Mouse (Mus musculus): ENCODE results near the gene Tor1aip1. TPM values are rescaled to one million over a fixed set of nuclear protein-coding genes. Genes with fewer than 3 reads are reported as not detected.

The Tor1aip1 gene
- polyA plus RNA-seq, 1 experiment from 2014 or later, result 29.2 TPM

DNA sequence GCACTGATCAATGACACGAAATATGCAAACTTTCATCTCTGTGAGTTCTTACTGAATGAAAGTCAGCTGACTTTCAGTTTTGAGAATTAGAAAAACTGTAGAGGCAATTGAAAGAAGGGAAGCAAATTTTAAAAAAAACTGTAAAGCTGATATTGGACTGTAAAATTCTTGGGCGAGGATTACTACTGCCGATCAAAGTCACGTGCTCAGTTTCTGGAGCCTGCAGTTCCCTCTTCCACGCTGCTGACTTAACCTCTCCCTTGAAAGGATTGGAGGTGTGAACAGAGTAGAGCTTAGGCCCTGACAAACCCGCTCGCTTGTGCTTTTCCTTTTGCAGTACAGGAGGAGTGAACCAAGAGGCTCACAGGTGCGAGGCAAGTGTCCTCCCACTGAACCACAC lies 33.9 kb downstream of the Tor1aip1 start:
- Histone ChIP-seq H3K27me3 (ENCODE audit: insufficient read depth, low read length) (no peaks in the 10 kb centered on the region), H3K4me1 (ENCODE audit: insufficient read depth) (0 out of 2 replicates have a peak, but pooled peaks cover 2% of the 10 kb centered on the region), H3K36me3 (replicated peaks; ENCODE audit: insufficient read depth, low read length) (peaks cover 24% of the 10 kb centered on the region), H3K4me2 (ENCODE audit: low read depth, low read length) (no peak overlapping the region), H3K9ac (replicated peaks) (no peak overlapping the region), H3K27ac (ENCODE audit: low read depth) (no peak overlapping the region), H3K9me3 (ENCODE audit: low read length) (no peaks in the 10 kb centered on the region), H3K4me3 (ENCODE audit: low read depth, low read length) (no peak overlapping the region)
- TF ChIP-seq CTCF (IDR thresholded peaks at IDR 0.05; ENCODE audit: low read depth), result no peak
- no peak for TF ChIP-seq EP300 (IDR thresholded peaks at IDR 0.05; ENCODE audit: low read depth)
- WGBS (ENCODE audit: insufficient replicate concordance), result 87% methylated on average over 8 of the region's 8 CpGs
- DNase-seq (no peak), ATAC-seq (no peak)

DNA sequence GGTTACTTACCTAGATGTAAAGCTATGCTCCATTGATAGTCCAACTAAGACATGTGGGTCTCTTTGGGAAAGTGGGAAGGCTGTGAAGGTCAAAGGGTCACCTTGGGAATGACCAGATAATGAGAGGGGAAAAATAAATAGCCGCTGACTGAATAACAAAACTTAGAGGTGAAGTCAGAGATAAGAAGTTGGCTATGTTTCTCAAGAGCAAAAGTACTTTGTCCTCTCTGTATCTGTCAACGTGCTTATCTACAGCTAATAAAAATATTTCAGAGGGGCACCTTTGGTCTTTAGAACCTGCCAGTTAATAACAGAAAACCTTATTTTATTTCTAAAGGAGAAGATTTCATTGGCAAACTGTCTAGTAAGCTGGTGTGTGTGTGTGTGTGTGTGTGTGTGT lies 40.7 kb downstream of the Tor1aip1 start:
- Histone ChIP-seq H3K4me2 (ENCODE audit: low read depth, low read length) (no peak overlapping the region), H3K4me1 (ENCODE audit: insufficient read depth) (no peaks in the 10 kb centered on the region), H3K4me3 (ENCODE audit: low read depth, low read length) (no peak overlapping the region), H3K36me3 (replicated peaks; ENCODE audit: insufficient read depth, low read length) (no peaks in the 10 kb centered on the region), H3K27me3 (ENCODE audit: insufficient read depth, low read length) (no peaks in the 10 kb centered on the region), H3K9ac (replicated peaks) (no peak overlapping the region), H3K9me3 (ENCODE audit: low read length) (no peaks in the 10 kb centered on the region), H3K27ac (ENCODE audit: low read depth) (no peak overlapping the region)
- TF ChIP-seq CTCF (IDR thresholded peaks at IDR 0.05; ENCODE audit: low read depth), result no peak
- TF ChIP-seq EP300 (IDR thresholded peaks at IDR 0.05; ENCODE audit: low read depth), result no peak
- DNase-seq (no peak), ATAC-seq (no peak)
- 30% methylated on average over 2 of the region's 2 CpGs for WGBS (ENCODE audit: insufficient replicate concordance)

DNA sequence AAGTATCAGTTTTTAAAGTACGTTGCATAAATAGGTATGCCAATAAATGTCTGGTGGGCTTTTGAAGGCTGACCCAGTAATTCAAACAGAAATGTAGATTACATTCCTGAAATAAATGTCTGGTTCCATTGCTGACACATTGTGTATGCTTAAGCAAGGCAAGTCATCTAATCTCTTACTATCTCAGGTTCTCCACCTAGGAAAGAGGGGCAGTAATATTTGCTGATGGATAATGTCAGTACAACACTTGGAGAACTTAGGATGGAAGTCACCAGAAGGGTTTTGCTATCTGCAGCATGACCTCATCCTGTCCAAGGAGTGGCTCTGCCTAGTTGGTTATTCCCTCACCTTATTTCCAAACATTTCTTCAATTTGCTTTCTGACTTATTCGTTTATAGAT lies 41.8 kb downstream of the Tor1aip1 start:
- H3K4me2 ChIP-seq (ENCODE audit: low read depth, low read length), result no peak overlapping the region
- H3K9me3 ChIP-seq (ENCODE audit: low read length), result no peaks in the 10 kb centered on the region
- H3K4me3 ChIP-seq (ENCODE audit: low read depth, low read length), result no peak overlapping the region
- no peaks in the 10 kb centered on the region for H3K4me1 ChIP-seq (ENCODE audit: insufficient read depth)
- no peak overlapping the region for H3K9ac ChIP-seq (replicated peaks)
- DNase-seq (no peak), ATAC-seq (no peak)
- H3K36me3 ChIP-seq (replicated peaks; ENCODE audit: insufficient read depth, low read length), result no peaks in the 10 kb centered on the region
- H3K27me3 ChIP-seq (ENCODE audit: insufficient read depth, low read length), result no peaks in the 10 kb centered on the region
- WGBS (ENCODE audit: insufficient replicate concordance), result 57% methylated on average over 2 of the region's 2 CpGs
- H3K27ac ChIP-seq (ENCODE audit: low read depth), result no peak overlapping the region
- no peak for TF ChIP-seq EP300 (IDR thresholded peaks at IDR 0.05; ENCODE audit: low read depth)
- TF ChIP-seq CTCF (IDR thresholded peaks at IDR 0.05; ENCODE audit: low read depth), result no peak

DNA sequence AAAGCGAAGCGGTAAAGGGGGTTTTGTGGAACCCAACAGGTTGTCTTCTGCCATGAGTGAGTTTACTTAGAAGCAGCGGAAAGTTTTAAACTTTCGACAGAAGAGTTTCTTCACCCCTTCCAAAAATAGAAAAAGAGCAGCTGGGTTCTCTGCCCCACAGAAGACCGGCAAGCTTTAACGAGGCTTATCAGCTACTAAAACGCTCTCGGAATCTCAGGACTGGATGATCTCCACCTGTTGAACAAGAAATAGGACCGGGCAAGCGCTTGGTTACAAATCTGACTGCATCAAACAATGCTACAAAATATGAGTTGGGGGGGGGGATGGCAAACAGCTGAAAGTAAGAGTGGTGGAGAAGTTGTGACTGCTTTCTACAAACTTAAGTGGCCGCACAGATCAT lies 45.9 kb downstream of the Tor1aip1 start:
- no peak for ATAC-seq
- TF ChIP-seq EP300 (IDR thresholded peaks at IDR 0.05; ENCODE audit: low read depth), result no peak
- no peak for TF ChIP-seq CTCF (IDR thresholded peaks at IDR 0.05; ENCODE audit: low read depth)
- Histone ChIP-seq H3K4me1 (ENCODE audit: insufficient read depth) (no peaks in the 10 kb centered on the region), H3K4me3 (ENCODE audit: low read depth, low read length) (no peak overlapping the region), H3K27me3 (ENCODE audit: insufficient read depth, low read length) (no peaks in the 10 kb centered on the region), H3K36me3 (replicated peaks; ENCODE audit: insufficient read depth, low read length) (no peaks in the 10 kb centered on the region), H3K9ac (replicated peaks) (no peak overlapping the region), H3K27ac (ENCODE audit: low read depth) (no peak overlapping the region), H3K4me2 (ENCODE audit: low read depth, low read length) (no peak overlapping the region), H3K9me3 (ENCODE audit: low read length) (no peaks in the 10 kb centered on the region)
- no peak for DNase-seq
- 66% methylated on average over 11 of the region's 11 CpGs for WGBS (ENCODE audit: insufficient replicate concordance)

DNA sequence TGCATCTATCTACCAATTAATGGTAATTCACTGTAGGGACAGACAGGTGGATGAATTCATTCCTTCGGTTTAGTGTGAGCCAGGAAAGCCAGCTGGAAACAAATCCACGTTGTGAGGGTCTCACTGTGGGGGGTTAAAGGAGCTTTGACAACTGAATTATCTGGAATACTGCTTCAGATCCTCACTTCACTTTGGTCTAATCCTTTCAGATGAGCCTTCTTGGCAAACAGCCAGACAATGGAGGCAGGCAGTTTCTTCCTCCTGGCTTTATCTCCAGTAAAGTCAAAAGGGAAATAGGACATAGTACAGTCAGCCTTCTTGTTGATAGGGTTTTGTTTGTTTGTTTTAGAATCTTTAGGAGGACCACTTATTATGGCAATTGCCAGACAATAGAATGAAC lies 46.9 kb downstream of the Tor1aip1 start:
- H3K36me3 ChIP-seq (replicated peaks; ENCODE audit: insufficient read depth, low read length), result no peaks in the 10 kb centered on the region
- ATAC-seq, result no peak
- no peaks in the 10 kb centered on the region for H3K27me3 ChIP-seq (ENCODE audit: insufficient read depth, low read length)
- H3K4me1 ChIP-seq (ENCODE audit: insufficient read depth), result no peaks in the 10 kb centered on the region
- no peak for DNase-seq
- H3K4me3 ChIP-seq (ENCODE audit: low read depth, low read length), result no peak overlapping the region
- no peak overlapping the region for H3K9ac ChIP-seq (replicated peaks)
- 31% methylated on average over 2 of the region's 2 CpGs for WGBS (ENCODE audit: insufficient replicate concordance)
- no peak overlapping the region for H3K27ac ChIP-seq (ENCODE audit: low read depth)
- no peak for TF ChIP-seq EP300 (IDR thresholded peaks at IDR 0.05; ENCODE audit: low read depth)
- no peak for TF ChIP-seq CTCF (IDR thresholded peaks at IDR 0.05; ENCODE audit: low read depth)
- H3K9me3 ChIP-seq (ENCODE audit: low read length), result no peaks in the 10 kb centered on the region
- no peak overlapping the region for H3K4me2 ChIP-seq (ENCODE audit: low read depth, low read length)

DNA sequence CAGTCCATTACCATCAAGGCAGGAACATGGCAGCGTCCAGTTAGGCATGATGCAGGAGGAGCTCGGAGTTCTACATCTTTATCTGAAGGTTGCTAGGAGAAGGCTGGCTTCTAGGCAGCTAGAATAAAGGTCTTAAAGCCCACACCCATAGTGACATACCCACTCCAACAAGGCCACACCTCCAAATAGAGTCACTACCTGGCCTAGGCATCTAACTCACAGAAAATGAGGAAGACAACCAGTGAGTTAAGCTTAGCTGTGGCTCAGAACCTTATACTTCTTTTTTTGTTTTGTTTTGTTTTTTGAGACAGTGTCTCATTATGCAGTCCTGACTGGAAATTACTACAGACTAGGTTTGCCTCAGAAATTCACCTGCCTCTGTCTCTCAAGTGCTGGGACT lies 48.7 kb downstream of the Tor1aip1 start:
- Histone ChIP-seq H3K9ac (replicated peaks) (no peak overlapping the region), H3K36me3 (replicated peaks; ENCODE audit: insufficient read depth, low read length) (no peaks in the 10 kb centered on the region), H3K4me3 (ENCODE audit: low read depth, low read length) (no peak overlapping the region), H3K27me3 (ENCODE audit: insufficient read depth, low read length) (no peaks in the 10 kb centered on the region), H3K4me2 (ENCODE audit: low read depth, low read length) (no peak overlapping the region), H3K9me3 (ENCODE audit: low read length) (no peaks in the 10 kb centered on the region), H3K27ac (ENCODE audit: low read depth) (no peak overlapping the region), H3K4me1 (ENCODE audit: insufficient read depth) (no peaks in the 10 kb centered on the region)
- TF ChIP-seq EP300 (IDR thresholded peaks at IDR 0.05; ENCODE audit: low read depth) (no peak), CTCF (IDR thresholded peaks at IDR 0.05; ENCODE audit: low read depth) (no peak)
- ATAC-seq (no peak), DNase-seq (no peak)
- WGBS (ENCODE audit: insufficient replicate concordance), result 80% methylated on average over 2 of the region's 2 CpGs

DNA sequence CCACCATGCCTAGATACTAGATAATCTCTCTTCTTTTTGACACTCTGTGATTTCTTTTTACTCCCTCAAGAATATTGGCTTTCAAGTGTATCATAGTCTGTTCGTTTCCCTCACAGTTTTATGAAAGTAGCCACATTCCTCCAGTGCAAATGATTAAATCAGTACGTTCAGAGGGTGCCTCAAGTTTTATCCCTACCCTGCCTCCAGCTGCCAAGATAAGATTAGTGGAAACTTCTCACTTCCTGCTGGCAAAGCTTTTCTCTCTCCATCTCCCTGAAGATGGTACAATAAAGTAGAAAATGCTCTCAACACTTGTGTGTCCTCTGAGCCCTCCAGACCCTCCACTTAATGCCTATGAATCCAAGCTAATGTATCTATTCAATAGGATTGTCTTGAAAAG lies 61.3 kb downstream of the Tor1aip1 start:
- no peak overlapping the region for H3K9ac ChIP-seq (replicated peaks)
- H3K27ac ChIP-seq (ENCODE audit: low read depth), result no peak overlapping the region
- no peak for DNase-seq
- peaks cover 21% of the 10 kb centered on the region for H3K4me1 ChIP-seq (ENCODE audit: insufficient read depth)
- no peak overlapping the region for H3K4me3 ChIP-seq (ENCODE audit: low read depth, low read length)
- no peak for ATAC-seq
- H3K27me3 ChIP-seq (ENCODE audit: insufficient read depth, low read length), result no peaks in the 10 kb centered on the region
- no peaks in the 10 kb centered on the region for H3K36me3 ChIP-seq (replicated peaks; ENCODE audit: insufficient read depth, low read length)
- peak overlapping the region; percentile 90 for H3K4me2 ChIP-seq (ENCODE audit: low read depth, low read length)
- H3K9me3 ChIP-seq (ENCODE audit: low read length), result no peaks in the 10 kb centered on the region
- no peak for TF ChIP-seq CTCF (IDR thresholded peaks at IDR 0.05; ENCODE audit: low read depth)
- TF ChIP-seq EP300 (IDR thresholded peaks at IDR 0.05; ENCODE audit: low read depth), result 0 out of 2 replicates have a peak, but pooled peaks have one; percentile 18
- WGBS (ENCODE audit: insufficient replicate concordance), result 34% methylated on average over 2 of the region's 2 CpGs
